Mouse (Mus musculus): ENCODE measurements at regions not wholly inside any gene's neighbourhood (a gene's known extent, or its start where the extent isn't known, plus 50 kb on each side); places are given as distances from the start of the nearest gene placed in this dataset.

- DNase-seq (ENCODE audit: low spot score in 2 of 2) = no peak
Measured at GRCm38 (mm10) chr16:76183556-76183955, 161.5 kb upstream of the Samsn1 start.

- peak in 1 of 2 experiments; percentile 19 for DNase-seq (ENCODE audit: low spot score in 2 of 2)
Measured at GRCm38 (mm10) chr16:76183105-76183504, 161.0 kb upstream of the Samsn1 start.

- DNase-seq (ENCODE audit: low spot score in 2 of 2) = no peak
Measured at GRCm38 (mm10) chr16:76181596-76181995, 159.5 kb upstream of the Samsn1 start.

GRCm38 (mm10) chr16:76167651-76168050 is 145.6 kb upstream of the Samsn1 start:
- DNase-seq (ENCODE audit: low spot score in 2 of 2) = no peak

GRCm38 (mm10) chr16:76160879-76161278 is 138.8 kb upstream of the Samsn1 start:
- no peak for DNase-seq (ENCODE audit: low spot score in 2 of 2)

- no peak for DNase-seq (ENCODE audit: low spot score in 2 of 2)
Measured at GRCm38 (mm10) chr16:76158585-76158984, 136.5 kb upstream of the Samsn1 start.

GRCm38 (mm10) chr16:76153766-76154525 is 131.9 kb upstream of the Samsn1 start:
- DNase-seq (ENCODE audit: low spot score in 2 of 2) = peak in 1 of 2 experiments; percentile 9

- DNase-seq (ENCODE audit: low spot score in 2 of 2) = no peak
Measured at GRCm38 (mm10) chr16:76149581-76149980, 127.5 kb upstream of the Samsn1 start.

- no peak for DNase-seq (ENCODE audit: low spot score in 2 of 2)
Measured at GRCm38 (mm10) chr16:76133892-76134291, 111.8 kb upstream of the Samsn1 start.

GRCm38 (mm10) chr16:76130486-76130885 is 108.4 kb upstream of the Samsn1 start:
- no peak for DNase-seq (ENCODE audit: low spot score in 2 of 2)

- DNase-seq (ENCODE audit: low spot score in 2 of 2) = no peak
Measured at GRCm38 (mm10) chr16:76129982-76130381, 107.9 kb upstream of the Samsn1 start.

GRCm38 (mm10) chr16:76123021-76123384 is 100.9 kb upstream of the Samsn1 start:
- no peak for DNase-seq (ENCODE audit: low spot score in 2 of 2)

- DNase-seq (ENCODE audit: low spot score in 2 of 2) = no peak
Measured at GRCm38 (mm10) chr16:76122172-76123020, 100.3 kb upstream of the Samsn1 start.

- DNase-seq (ENCODE audit: low spot score in 2 of 2) = no peak
Measured at GRCm38 (mm10) chr16:76120712-76121111, 98.6 kb upstream of the Samsn1 start.

GRCm38 (mm10) chr16:76110383-76110782 is 88.3 kb upstream of the Samsn1 start:
- no peak for DNase-seq (ENCODE audit: low spot score in 2 of 2)

GRCm38 (mm10) chr16:76108464-76108863 is 86.4 kb upstream of the Samsn1 start:
- DNase-seq (ENCODE audit: low spot score in 2 of 2) = no peak

GRCm38 (mm10) chr16:76104673-76105072 is 82.6 kb upstream of the Samsn1 start:
- DNase-seq (ENCODE audit: low spot score in 2 of 2) = no peak

- no peak for DNase-seq (ENCODE audit: low spot score in 2 of 2)
Measured at GRCm38 (mm10) chr16:76101773-76102172, 79.7 kb upstream of the Samsn1 start.

- DNase-seq (ENCODE audit: low spot score in 2 of 2) = no peak
Measured at GRCm38 (mm10) chr16:76097808-76098207, 75.7 kb upstream of the Samsn1 start.

GRCm38 (mm10) chr16:76096363-76096762 is 74.3 kb upstream of the Samsn1 start:
- DNase-seq (ENCODE audit: low spot score in 2 of 2) = no peak

- no peak for DNase-seq (ENCODE audit: low spot score in 2 of 2)
Measured at GRCm38 (mm10) chr16:76085363-76085762, 63.3 kb upstream of the Samsn1 start.

- DNase-seq (ENCODE audit: low spot score in 2 of 2) = no peak
Measured at GRCm38 (mm10) chr16:76082465-76082864, 60.4 kb upstream of the Samsn1 start.

All from layer of hippocampus, adult 8-10 months (tissue).